Mouse (Mus musculus): ENCODE measurements around the gene Prpf38b.
A peak's percentile ranks its signal among the peaks of the same experiment; 100 is the strongest.

DNA sequence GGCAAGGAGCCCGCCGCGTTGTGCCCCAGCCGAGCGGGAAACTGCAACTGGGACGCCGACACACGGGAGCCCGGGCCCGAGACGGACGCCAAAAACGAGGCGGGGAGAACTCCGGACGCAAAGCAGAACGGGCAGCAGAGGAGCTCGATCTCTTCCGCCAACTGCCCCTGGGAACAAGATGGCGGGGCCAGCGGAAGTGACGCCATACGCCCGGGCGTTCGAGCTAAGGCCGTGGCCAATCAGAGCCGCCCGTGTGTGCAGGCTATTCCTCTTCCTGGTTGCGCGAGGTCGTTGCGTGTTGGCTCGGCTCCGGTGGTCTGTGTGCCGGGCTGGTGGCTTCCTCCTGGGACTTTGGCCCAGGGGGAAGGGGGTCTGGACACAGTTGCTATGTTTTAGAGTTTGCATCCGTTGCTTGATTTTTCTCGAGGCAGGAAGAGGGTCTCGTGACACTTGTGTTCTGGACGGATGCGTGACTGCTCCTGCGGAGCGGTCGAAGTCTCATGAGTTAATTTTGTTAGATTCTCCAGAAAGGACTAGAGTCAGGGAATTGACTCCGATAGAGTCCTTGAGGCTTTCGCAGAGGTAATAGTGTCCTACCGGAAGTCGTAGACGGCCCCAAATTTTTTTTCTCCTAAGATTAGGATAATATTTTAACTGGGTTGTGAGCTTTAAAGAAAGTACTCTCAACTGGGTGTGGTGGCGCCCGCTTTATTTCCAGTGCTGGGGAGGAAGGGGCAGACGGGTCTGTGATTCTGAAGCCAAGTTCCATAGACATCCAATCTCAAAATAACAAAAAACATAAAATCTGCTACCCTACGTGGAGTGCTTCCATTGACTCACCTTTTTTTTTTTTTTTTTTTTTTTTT lies at the start of gene Prpf38b:
- TF ChIP-seq CTCF (IDR thresholded peaks at IDR 0.05; ENCODE audit: low read depth, low read length) (no peak), POLR2A (IDR thresholded peaks at IDR 0.05; ENCODE audit: borderline replicate concordance, low read depth, low read length) (peak; percentile 85; the same call in 1 of the 2 replicates)

Measured in bone marrow macrophage, adult 2 months (primary cell).